Mouse (Mus musculus) NIH3T3 (cell line): ENCODE data around the gene Pnpla2.
A peak's percentile ranks its signal among the peaks of the same experiment; 100 is the strongest.
"Not testable (repeated sequence)": the region's sequence is repeated elsewhere in the genome, so short reads cannot be mapped to it uniquely, and the experiment has no call there.

Source experiments
- DNase-seq: peaks from one replicate; pipeline ENCODE4 v3.0.0-alpha.2; 2012; ENCODE audit warnings: low read depth

Gene Pnpla2

GRCm38 (mm10) chr7:141454967-141455551 lies at the start of gene Pnpla2:
Pnpla2 (plus strand) TSS chr7:141455198.
- DNase-seq: peak; percentile 90

- DNase-seq: no peak
Measured at GRCm38 (mm10) chr7:141405466-141405865, 49.5 kb upstream of the Pnpla2 start.

GRCm38 (mm10) chr7:141407670-141408069 lies 47.3 kb upstream of the Pnpla2 start:
- not testable (repeated sequence) for DNase-seq

- peak; percentile 92 for DNase-seq
Measured at GRCm38 (mm10) chr7:141408833-141409232, 46.2 kb upstream of the Pnpla2 start.

GRCm38 (mm10) chr7:141410631-141411030 lies 44.4 kb upstream of the Pnpla2 start:
- no peak for DNase-seq

GRCm38 (mm10) chr7:141411667-141412066 lies 43.3 kb upstream of the Pnpla2 start:
- no peak for DNase-seq

- peak; percentile 55 for DNase-seq
Measured at GRCm38 (mm10) chr7:141413331-141413730, 41.7 kb upstream of the Pnpla2 start.

- peak; percentile 99 for DNase-seq
Measured at GRCm38 (mm10) chr7:141413809-141414584, 41.0 kb upstream of the Pnpla2 start, which contains the start of gene Gatd1. Gatd1 (minus strand) TSS chr7:141414136.

- peak; percentile 18 for DNase-seq
Measured at GRCm38 (mm10) chr7:141416144-141416841, 38.7 kb upstream of the Pnpla2 start.

- no peak for DNase-seq
Measured at GRCm38 (mm10) chr7:141417731-141418681, 37.0 kb upstream of the Pnpla2 start.

GRCm38 (mm10) chr7:141418970-141419369 lies 36.0 kb upstream of the Pnpla2 start:
- DNase-seq: peak; percentile 33

- DNase-seq: no peak
Measured at GRCm38 (mm10) chr7:141420030-141420702, 34.8 kb upstream of the Pnpla2 start.

- no peak for DNase-seq
Measured at GRCm38 (mm10) chr7:141423811-141424210, 31.2 kb upstream of the Pnpla2 start.

GRCm38 (mm10) chr7:141426948-141427730 lies 27.9 kb upstream of the Pnpla2 start:
- no peak for DNase-seq

- DNase-seq: no peak
Measured at GRCm38 (mm10) chr7:141428701-141429100, 26.3 kb upstream of the Pnpla2 start.

GRCm38 (mm10) chr7:141429310-141429709 lies 25.7 kb upstream of the Pnpla2 start, which contains the start of gene Cend1:
Cend1 (minus strand) TSS chr7:141429491.
- DNase-seq: no peak

- DNase-seq: no peak
Measured at GRCm38 (mm10) chr7:141429840-141430584, 25.0 kb upstream of the Pnpla2 start.

GRCm38 (mm10) chr7:141430585-141431240 lies 24.3 kb upstream of the Pnpla2 start:
- DNase-seq: no peak
